Mouse (Mus musculus): ENCODE measurements around the gene Snapin.

DNA sequence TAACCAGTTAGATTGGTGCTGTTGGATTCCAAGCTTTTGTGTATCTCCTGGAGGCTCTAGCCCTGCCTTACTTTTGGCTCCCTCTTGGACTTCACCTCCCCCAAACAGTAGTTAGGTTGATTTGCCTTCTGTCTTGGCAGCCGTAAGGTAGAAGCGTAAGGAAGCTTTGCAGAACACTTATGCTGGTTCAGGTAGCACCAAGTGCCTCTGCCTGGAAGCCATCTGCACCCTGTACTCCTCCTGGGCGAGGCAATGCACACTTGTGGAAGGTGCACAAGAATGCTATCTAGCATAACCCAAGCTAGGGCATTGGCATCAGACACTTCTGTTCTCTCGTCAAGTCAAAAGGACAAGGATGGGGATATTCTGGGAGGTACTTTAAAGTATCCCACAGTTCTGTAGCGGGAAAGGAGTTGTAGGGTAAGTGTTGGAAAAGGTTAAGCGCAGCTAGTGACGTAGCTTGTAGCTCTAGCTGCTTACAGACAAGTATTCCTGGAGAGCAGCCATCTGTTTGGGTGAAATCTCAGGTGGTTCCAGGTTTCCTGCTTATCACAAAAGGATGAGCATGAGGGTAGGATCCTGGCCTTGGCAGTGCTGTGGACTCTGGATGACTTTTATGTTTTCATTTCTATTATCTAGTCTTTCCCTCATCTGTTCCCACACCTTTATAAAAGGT lies 5.2 kb upstream of the Snapin start:
- TF ChIP-seq FLI1 (IDR thresholded peaks at IDR 0.05; ENCODE audit: low read length) = no peak
- TF ChIP-seq GATA1 (IDR thresholded peaks at IDR 0.05; ENCODE audit: borderline replicate concordance, low read length) = no peak

Data from megakaryocyte, embryonic 14.5 days (primary cell).